Mouse (Mus musculus) ES-Bruce4 (cell line): ENCODE results near the gene Pacs2.

Experiments used
- CTCF ChIP-seq: IDR thresholded peaks from one replicate; pipeline ENCODE4 v1.8.1; 2011; ENCODE audit warnings: low read depth, low read length
- EP300 ChIP-seq: IDR thresholded peaks from 2 replicates; pipeline ENCODE4 v1.6.1; 2011; ENCODE audit warnings: low read depth, low read length; ENCODE audit not compliant: insufficient read depth
- POLR2A ChIP-seq: IDR thresholded peaks from one replicate; pipeline ENCODE4 v1.8.1; 2011; ENCODE audit warnings: low read length; ENCODE audit not compliant: insufficient read depth

GRCm38 (mm10) chr12:113035093-113035492 lies 20.8 kb downstream of the Pacs2 start:
- TF ChIP-seq CTCF: no peak
- no peak for TF ChIP-seq POLR2A
- no peak for TF ChIP-seq EP300
